Mouse (Mus musculus): ENCODE measurements around the gene Get4. TPM values are rescaled to one million over a fixed set of nuclear protein-coding genes. Genes with fewer than 3 reads are reported as not detected.

The Get4 gene
- polyA plus RNA-seq (2017; shearing (Covaris generic)) = 14.8 TPM

GRCm38 (mm10) chr5:139252081-139252909, at the start of gene Get4:
Gene Get4 (plus strand): TSS chr5:139252324.

Other genes with a start within 250 kb of the Get4 start
- 2.1 TPM for gene Prkar1b, start 102.3 kb upstream of the Get4 start, polyA plus RNA-seq (2017; shearing (Covaris generic))
- 8.2 TPM for gene Dnaaf5, start 102.1 kb upstream of the Get4 start, polyA plus RNA-seq (2017; shearing (Covaris generic))
- 60.6 TPM for gene Sun1, start 51.7 kb upstream of the Get4 start, polyA plus RNA-seq (2017; shearing (Covaris generic))
- 2.8 TPM for gene Adap1, start 73.3 kb downstream of the Get4 start, polyA plus RNA-seq (2017; shearing (Covaris generic))
- 50.5 TPM for gene Cox19, start 99.1 kb downstream of the Get4 start, polyA plus RNA-seq (2017; shearing (Covaris generic))
- not detected for gene Cyp2w1, start 100.3 kb downstream of the Get4 start, polyA plus RNA-seq (2017; shearing (Covaris generic))
- gene Gpr146, start 125.4 kb downstream of the Get4 start, polyA plus RNA-seq (2017; shearing (Covaris generic)) = 9.2 TPM
- 0.18 TPM for gene C130050O18Rik, start 153.0 kb downstream of the Get4 start, polyA plus RNA-seq (2017; shearing (Covaris generic))
- not detected for gene Gper1, start 170.8 kb downstream of the Get4 start, polyA plus RNA-seq (2017; shearing (Covaris generic))
- 7.1 TPM for gene 3110082I17Rik, start 208.2 kb downstream of the Get4 start, polyA plus RNA-seq (2017; shearing (Covaris generic))
- 17.2 TPM for gene Zfand2a, start 232.2 kb downstream of the Get4 start, polyA plus RNA-seq (2017; shearing (Covaris generic))

All from inflammation-experienced regulatory T-cells, adult 16 weeks (primary cell).